Mouse (Mus musculus) embryo, embryonic 11 days (tissue): ENCODE results near the gene Stard10.
A peak's percentile ranks its signal among the peaks of the same experiment; 100 is the strongest.

Experiments used
- DNase-seq: peaks from one replicate; pipeline ENCODE4 v3.0.0-alpha.2; 2015

The Stard10 gene

DNA sequence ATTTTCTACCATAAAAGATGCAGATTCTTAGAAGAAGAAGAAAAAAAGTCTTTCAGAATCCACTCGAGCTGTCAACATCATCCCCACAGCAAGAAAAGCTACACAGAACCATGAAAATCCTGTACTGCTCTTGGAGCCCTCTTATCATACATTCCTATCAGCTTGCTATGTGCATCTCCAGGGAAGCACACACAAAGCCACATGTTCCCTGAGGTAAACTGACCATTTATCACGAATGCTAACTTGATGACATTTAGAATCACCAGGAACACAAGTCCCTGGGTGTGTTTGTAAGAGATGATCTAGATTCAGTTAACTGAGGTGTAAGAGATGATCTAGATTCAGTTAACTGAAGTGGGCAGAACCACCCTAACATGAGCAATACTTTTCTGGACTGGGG is 10.0 kb upstream of the Stard10 start:
- no peak for DNase-seq

DNA sequence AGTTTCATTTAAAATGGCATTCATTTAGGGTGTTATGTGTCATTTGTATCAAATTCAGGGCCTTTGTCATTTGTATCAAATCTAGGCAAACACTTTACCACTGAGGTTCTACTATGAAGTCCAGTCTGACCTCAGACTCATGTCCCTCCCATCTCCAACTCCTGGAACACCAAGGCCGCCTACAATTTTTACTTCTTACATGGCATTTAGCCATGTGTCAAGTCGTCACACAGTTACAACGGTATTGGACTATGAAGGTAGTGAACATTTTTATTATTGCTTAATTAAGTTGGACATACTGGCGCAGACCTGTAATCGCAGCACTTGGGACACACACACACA is 6.9 kb upstream of the Stard10 start:
- no peak for DNase-seq

DNA sequence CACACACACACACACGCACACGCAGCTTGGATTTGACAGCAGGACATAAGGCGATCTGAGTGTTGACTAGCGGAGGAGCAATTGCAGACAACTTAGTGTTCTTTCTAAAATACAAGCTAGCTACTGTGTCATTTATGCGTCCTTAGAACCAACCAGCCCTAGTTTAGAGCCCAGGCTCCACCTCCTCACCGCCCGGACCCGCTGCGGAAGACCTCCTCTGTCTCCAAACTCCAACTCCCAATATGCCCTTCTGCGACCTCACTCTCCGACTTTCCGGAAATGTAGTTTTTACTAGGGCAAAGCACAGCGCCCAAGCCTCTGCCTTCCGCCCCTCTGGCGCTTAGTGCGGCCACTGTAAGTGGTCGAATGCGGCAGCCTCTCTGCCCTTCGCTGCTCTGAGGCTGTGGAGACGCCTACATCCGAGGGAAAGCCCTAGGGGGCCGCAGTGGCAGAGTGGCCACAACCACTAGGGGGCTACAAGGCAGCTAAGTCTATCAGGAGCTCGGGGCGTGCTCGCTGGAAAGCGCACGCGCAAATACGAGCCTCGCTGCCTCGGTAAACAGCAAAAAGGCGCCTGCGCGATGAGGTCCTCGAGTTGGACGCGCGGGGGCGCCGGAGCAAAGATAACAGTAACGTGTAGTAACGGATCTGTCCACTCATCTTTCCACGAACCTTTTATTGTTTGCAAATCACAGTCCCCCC is 6.4 kb upstream of the Stard10 start:
- DNase-seq: peak; percentile 100

DNA sequence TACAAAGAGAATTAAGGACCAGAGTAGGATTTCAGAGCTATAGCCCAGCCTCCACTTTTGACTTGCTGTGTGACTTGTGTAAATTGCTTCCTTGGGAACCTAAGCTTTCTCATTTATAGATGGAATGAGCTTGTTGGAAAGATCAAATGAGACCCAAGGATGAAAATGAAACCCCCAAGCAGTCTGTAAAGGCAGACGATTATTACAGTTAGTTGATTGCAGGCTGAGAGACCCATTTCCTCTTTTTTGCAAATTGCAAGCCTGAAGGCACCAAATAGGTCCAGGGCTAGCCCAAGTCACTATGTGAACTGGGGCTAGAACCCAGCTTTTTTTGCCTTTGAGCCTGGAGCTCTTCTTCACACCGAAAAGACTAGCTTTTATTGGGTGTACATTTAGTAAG is 5.8 kb upstream of the Stard10 start:
- DNase-seq: no peak

DNA sequence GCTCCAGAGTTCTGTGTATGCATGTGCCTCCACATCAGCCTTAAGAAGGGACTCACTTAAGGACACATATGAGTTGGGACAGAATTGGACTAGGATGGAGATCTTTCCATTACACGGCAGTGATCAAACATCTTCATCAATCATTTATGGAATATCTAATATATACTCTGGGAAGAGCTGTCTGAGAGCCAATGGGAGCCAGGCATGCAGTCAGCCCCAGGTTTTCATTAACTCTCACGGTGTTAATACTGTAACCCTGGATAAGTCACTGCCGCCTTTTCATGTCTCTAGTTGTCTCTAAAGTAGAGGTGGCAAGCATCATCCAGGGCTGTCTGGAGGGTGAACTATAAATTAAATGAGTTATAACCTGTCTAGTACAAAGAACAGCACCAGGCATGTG is 3.9 kb upstream of the Stard10 start:
- no peak for DNase-seq

DNA sequence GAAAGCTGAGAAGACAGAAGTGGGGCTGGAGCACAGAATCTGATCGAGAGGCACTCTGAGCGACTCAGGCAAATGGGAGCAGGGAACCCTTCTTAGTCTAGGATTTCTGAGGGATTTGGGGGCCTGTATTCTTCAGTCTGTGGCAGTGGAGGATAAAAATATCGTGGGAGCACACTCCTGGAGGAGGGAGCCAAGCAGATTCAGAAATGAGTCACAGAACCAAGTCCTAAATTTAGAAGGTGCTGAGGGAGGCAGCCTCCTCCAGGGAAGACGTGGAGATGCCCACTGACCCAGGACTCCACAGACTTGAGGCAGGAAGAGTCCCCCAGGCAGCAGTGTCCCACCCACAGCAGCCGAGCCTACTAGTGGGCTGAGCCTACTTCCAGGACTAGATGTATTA is 2.5 kb upstream of the Stard10 start:
- DNase-seq: no peak

DNA sequence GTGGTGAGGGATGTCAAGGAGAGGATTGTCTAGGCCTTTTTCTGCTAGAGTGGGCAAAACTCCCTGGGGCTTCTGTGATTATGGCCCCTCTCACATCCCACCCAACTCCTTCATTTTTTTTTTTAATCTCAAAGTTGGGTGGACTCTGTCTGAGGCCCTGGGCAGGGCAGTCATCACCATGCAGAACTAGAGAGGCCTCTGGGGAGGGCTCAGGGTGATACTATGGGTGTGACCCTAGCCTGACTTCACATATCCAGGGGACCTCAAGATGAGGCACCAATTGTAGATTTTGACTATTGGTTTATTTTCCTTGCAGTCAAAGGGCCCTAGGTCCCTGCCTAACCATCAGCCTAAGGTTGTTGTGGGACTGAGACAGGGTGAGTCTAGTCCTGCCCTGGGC is 1.2 kb upstream of the Stard10 start:
- DNase-seq: no peak

DNA sequence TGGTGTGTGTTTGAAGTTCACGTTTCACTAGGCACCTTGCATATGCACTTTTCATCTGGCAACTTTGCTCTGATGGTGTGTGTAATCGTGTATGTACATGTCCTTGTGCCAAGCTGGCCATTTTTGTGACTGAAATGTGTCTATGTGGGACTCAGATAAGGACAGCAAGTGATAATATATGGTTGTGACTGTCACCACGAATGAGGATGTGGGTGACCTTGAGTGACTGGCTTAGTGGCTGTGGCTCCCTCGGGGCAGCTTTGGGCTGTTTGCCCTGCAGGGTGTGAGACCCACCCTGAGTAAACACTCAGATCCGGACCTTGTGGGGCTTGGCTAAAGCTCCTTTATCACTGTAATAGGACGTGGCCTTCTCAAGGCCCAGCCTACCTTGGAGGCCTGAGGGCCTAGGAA is 290 bp upstream of the Stard10 start:
- DNase-seq: no peak

DNA sequence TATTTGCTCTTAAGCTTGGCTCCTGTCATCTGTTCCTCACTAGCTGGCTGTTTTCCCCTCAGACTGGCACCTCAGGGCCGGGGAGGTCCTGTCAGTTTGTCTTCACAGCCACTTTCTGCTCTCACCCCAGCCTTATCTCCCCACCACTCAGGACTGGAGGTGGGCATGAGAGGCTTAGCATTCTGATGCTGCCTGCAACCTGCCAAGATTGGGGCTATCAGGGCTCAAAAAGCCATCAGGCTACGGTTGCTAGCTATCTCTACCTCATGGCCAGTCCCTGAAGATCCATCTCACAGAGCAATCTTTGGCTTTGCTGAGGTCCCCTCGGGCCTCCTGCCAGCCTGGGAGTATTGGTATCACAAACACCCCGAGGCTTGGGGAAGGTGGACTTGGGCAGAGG is 2.0 kb downstream of the Stard10 start:
- DNase-seq: no peak

DNA sequence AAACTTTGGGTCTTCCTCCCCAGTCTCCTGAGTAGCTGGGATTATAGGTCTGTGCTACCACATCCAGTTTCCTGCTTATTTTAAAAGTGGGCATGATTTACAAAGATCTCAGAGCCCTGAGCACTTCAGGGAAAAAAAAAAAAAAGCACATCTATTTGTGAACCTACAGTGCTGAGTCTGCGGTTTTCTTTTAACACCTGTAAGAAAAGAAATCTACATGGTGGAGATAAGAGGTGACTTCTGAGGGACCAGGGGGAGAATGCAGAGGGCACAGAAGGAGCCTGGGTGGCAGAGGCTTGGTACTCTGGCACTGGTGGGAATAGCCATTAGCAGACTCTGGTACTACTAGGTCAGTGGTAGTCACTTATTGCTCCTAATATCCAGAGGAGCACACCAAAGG is 2.9 kb downstream of the Stard10 start:
- no peak for DNase-seq

DNA sequence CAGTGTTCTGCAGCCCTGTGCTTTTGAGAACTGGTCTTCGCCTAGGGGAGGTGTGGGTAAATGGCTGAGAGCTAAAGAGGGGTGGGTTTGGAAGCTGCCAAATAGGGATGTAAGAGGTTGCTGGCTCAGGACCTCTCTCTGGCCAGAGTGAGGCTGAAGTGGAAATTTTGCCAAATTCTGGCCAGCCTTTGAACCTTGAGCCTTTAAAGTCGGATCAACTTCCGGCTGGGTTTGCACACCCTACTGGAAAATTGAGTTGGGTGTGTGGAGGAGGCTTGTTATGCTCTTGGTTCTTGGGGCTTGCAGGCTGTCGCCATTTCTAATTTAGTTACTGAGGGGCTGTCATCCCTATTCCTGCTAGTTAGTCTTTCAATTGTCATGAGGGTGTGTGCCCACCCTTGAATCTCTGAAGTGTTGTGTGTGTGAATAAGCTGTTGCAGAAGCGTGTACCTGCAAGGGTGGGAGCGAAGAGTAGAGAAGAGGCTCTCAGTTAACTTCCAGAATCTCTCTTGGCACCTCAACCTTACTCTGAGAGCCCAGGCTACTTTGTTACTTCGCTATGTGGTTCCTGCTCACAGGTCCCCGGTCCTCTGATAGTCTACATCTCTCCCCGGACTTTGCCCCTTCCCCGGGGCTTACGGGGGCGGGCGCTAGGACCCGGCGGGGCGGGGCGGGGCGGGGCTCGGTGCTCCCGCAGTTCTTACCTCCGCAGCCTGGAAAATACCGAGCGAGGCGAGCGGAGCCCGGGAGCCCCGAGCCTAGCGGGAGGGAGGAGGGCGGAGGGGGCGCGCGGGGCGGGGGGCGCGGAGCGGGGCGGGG is 3.7 kb downstream of the Stard10 start:
- DNase-seq: peak; percentile 79

DNA sequence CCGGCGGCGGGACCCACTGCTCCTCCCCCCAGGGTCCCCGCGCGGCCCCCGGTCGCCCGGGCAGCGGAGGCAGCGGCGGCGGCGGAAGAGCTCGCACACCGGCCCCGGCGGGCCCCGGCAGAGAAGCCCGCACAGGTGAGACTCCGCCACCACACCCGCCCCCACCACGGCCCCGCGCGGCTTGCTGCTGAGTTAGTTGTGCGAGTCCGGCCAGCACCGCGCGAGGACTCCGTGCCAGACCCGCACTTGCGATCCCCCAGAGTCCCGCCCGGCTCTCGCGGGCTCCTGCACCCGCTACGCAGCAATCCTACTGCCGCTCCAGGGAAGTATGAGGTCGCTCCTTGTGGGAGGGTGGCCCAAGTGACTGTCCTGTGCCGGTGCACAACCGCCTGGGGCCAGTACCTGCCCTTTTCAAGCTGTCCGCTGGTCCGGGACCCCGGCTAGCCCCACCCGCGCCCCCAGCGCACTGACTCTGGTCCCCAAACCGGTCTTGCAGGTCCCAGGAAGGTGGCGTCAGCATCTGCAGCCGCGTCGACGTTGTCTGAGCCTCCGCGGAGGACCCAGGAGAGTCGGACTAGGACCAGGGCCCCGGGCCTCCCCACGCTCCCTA is 4.4 kb downstream of the Stard10 start:
- DNase-seq: peak; percentile 68

DNA sequence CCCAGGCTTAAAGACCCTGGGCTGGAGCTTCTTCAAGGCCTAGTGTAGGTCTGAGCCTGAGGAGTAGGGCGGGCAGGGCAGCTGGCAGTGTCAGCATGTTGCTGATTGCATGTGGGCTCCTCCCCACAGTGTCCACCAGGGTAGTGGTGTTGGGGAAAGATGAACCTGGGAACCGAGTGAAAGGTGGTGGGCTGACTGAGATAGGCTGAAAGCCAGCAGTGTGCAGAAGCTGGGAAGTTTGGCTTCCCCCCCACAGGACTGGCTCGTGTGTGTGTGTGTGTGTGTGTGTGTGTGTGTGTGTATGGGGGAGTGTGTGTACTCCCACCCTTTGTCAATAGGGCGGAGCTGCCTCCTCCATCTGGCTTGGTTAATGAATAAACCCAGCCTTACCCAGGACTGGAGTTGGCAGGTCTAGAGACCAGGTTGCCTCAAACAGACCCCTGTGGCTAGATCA is 6.3 kb downstream of the Stard10 start:
- no peak for DNase-seq

DNA sequence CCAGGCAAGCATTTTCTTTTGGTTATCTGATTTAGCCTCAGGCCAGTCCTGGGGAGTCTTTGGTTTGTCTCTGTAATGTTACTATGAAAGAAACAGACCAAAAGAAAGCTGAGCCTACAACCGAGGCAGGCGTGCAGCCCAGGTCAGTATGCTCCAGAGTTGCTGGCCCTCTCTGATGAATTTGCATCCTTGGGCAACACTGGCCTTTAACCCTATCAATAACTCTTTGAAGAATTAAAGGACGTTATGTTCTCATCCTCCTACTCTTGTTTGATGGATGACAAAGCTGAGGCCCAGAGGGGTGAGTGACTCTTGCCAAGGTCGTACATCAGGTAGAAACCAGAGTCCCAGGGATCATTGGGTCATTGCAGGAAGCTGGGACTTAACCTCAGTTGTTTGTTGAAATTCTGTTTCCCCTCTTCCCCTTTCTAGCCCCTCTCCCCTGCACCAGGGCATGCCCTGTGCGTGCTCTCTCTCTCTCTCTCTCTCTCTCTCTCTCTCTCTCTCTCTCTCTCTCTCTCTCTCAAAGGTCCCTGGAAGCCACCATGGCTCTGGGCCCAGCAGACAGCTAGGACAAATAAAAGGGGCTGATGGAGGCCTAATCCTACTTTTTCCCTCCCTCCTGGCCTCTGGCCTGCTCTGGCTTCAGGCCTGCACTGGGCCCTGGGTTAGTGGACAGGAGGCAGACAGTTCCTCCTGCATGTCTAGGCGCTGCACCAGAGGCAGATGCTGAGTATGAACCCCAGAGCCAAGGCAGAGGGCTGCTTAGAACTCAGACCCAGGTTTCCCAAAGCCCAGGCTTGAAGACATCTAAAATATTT is 7.5 kb downstream of the Stard10 start:
- DNase-seq: no peak

DNA sequence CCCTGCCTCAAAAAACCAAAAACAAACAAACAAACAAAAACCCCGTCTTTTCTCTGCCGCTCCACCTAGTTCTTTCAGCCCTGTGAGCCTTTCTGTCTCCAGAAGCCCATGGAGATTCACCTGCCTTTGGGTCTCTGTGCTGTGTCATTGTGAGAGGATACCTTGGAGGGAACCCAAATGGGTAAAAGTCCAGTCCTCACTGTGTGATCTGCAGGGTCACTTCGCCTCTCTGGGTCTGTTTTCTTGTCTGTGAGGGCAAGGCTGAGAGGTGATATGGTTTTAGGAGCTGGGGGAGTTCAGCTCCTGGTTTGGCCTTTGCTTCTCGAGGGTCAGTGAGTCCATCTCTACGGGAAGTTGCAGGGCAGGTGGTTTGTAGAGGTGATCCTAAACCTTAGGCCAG is 9.1 kb downstream of the Stard10 start:
- DNase-seq: no peak

DNA sequence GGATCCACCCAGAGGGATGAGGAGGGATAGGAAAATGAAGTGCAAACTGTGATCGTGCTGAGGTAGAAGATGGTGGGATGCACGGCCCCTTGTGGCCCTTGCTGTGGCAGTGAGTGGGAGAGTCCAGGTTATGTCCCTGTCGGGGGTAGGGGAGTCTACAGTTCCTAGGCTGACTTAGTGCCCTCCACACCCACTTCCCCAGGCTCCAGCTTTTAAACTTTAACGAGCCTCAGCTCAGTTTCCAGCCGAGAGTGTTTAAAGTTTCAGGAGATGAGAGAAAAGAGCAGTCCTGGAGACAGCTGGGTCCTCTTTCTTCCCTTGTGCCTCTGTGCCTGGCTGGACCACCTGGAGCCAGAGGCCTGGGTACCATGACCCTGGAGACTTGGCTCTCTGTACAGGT is 10.4 kb downstream of the Stard10 start:
- no peak for DNase-seq

DNA sequence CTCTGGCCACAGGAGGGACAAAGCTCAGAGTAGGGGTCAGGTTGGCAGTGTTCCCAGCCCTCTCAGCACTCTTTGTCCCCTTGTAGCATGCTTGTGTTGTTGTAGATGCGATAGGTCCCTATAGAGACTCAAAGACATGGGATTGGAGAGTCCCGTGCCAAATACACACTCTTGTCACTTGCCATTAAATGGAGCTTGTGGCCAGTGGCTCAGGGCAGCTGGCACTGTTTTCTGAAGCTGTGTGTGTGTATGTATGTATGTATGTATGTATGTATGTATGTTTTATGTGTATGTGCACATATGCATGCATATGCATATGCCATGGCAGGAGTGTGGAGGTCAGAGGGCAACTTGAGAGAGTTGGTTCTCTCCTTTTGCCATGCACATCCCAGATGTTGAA is 10.9 kb downstream of the Stard10 start:
- DNase-seq: no peak

DNA sequence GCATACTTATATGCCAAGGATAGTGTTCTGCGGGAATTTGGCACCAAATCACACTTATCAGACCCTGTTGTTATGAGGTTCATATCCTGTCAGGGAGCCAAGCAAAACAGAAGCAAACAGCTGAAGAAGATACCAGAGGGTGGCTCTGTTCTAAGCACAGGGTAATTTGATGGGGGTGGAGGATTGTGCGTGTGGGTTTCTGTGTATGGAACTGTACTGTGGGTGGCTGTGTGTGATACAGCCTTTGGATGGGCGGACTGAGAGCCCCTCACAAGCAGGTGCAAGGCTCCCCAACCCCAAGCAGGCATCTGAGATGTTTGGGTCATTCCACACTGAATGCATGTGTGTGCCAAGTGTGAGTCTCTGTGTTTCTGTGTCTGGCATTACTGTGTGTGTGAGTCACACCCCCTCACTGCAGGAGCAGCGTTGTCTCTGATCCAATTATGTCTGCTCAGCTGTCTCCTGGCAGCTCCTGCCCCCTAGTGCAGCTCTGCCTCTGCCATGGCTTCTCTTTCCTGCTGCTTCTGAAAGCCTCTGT is 11.8 kb downstream of the Stard10 start:
- no peak for DNase-seq

DNA sequence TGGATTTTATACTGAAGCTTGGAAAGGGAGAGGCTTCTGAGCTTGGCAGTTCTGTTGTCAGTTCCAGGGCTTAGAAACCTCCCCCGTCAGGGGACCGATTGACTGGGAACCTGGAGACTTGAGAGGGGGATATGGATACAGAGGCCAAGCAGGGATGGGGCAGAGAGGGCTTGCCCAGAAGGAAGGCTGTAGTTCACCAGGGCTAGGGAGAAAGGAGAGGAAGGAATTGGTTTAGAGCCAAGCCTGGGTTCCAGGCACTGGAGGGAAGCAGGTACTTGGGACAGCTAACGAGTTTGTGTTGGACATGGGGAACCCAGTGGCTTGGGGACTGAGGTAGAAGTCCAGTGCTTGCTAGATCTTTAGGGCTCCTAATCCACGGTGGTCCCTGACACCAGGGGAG is 12.7 kb downstream of the Stard10 start:
- no peak for DNase-seq

DNA sequence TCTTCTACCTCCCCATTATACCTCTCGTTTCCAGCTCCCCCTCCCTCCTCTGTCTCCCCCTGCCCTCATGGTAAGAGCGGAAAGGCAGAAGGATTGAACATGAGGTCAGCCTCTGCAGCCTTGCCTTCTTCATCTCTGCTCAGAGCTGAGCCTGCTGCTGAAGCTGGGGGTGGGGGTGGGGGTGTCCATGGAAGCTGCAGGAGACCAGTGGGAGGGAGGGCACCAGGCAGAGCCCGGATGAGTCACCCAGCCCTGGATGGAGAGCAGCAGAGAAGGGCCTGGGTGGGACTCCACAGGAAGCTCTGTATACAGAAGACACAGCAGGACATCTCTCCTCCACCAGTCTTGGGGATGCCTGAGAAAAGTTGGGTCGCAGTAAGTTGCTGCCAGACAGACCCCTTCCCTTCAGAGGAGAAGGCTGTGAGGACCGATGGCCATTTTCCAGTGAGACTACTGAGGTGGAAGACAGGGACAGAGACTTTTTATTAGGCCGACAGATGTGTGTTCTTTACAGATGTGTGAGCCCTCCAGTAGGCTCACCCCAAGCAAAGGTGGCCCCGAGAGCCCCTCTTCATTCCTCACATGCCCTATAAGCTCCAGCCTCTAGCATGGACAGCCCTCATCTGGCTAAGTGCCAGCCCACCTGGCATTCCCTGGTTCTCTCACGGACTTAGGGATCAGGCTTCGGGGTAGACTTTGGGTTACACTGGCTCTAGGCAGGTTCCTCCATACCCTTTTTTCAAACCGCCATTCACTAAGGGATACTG is 13.4 kb downstream of the Stard10 start:
- DNase-seq: no peak

DNA sequence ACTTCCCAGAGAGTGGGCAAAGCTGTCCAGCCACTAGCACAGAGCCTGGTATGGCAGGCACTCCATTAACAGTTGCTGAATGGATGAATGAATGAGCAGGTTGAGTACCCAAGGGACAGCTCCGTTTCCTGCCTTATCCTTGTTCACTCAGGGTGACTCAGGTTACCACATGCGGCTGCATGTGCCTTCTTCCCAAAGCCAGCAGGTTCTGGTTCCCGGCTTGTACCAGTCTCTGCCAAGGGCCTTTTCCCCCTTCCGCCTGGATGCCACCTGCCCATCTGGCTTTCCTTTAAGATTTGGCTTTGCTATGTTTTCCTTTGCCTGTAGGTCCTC is 13.9 kb downstream of the Stard10 start:
- DNase-seq: no peak

DNA sequence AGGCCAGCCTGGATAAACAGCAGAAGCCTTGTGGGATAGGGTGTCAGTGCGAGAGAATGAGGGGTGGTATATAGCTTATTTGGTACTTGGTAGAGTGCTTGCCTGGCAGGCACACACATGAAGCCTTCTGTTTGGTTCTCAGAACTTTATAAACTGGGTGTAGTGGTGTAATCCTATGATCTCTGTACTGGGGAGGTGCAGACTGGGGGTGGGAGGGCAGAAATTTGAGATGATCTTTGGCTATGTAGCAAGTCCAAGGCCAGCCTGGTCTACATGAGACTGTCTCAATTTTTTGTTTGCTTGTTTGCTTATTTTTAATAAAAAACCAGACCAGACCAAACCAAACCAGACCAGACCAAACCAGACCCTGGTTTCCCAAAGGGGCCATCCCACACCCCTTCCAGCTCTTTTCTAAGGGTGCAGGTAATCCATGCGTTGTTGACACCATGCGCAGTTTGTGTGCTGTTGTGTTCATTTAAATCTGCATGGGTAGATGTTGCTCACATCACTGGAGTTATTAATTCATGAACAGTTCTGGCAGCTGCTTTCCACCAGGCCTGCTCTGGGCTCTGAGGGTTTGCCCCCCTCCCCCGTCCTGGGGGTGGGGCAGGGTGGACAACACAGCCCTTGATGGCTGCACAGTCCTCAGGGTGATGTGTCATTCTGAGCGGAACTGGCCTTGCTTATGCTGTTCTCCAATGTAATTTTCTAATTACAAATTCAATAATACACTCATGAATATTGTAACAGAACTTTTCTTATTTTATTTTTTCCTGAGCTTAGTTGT is 15.4 kb downstream of the Stard10 start:
- DNase-seq: no peak
